Mouse (Mus musculus): Measurements from ENCODE around the gene Usp17la. TPM values are rescaled to one million over a fixed set of nuclear protein-coding genes. Genes with fewer than 3 reads are reported as not detected.

Gene Usp17la
- polyA plus RNA-seq, 1 experiment from 2014 or later: not detected

- DNase-seq (ENCODE audit: low spot score) (no peak), ATAC-seq (replicated peaks; ENCODE audit: low FRiP score, low TSS enrichment, low read depth) (no peak)
- H3K27me3 ChIP-seq (replicated peaks; ENCODE audit: control insufficient read depth, insufficient read depth, low read length): no peaks in the 10 kb centered on the region
- 85% methylated on average over 2 of the region's 2 CpGs for WGBS
- H3K36me3 ChIP-seq (ENCODE audit: control insufficient read depth, insufficient read depth, low read length): no peaks in the 10 kb centered on the region
- no peak within 1 kb of the TSS for H3K4me2 ChIP-seq (ENCODE audit: low read length)
- H3K4me3 ChIP-seq (ENCODE audit: low read depth, low read length): no peak within 1 kb of the TSS
- H3K4me1 ChIP-seq (replicated peaks; ENCODE audit: control insufficient read depth, insufficient read depth, low read length): no peaks in the 10 kb centered on the region
- no peak within 1 kb of the TSS for H3K27ac ChIP-seq (ENCODE audit: low read depth)
- no peaks in the 10 kb centered on the region for H3K9me3 ChIP-seq (ENCODE audit: control insufficient read depth, low read length)
- H3K9ac ChIP-seq (ENCODE audit: low read length): no peak within 1 kb of the TSS
These were observed 39.0 kb downstream of the Usp17la start, which contains the start of gene Olfr666 for GRCm38 (mm10) chr7:104895852-104896251. Olfr666 (minus strand) TSS chr7:104895952.

Other genes with a start within 250 kb of the Usp17la start
- not detected in 2 replicates for gene Olfr656, start 243.1 kb upstream of the Usp17la start, polyA plus RNA-seq (2014; fragmentation: Nextera tagmentation; extraction: Ambion mirVana)
- not detected in 2 replicates for gene Olfr657, start 232.2 kb upstream of the Usp17la start, polyA plus RNA-seq (2014; fragmentation: Nextera tagmentation; extraction: Ambion mirVana)
- 0.05 TPM in 1 of 2 replicates, not detected in the other for gene Olfr658, start 209.7 kb upstream of the Usp17la start, polyA plus RNA-seq (2014; fragmentation: Nextera tagmentation; extraction: Ambion mirVana)
- not detected in 2 replicates for gene Olfr659, start 190.3 kb upstream of the Usp17la start, polyA plus RNA-seq (2014; fragmentation: Nextera tagmentation; extraction: Ambion mirVana)
- gene Olfr661, start 170.5 kb upstream of the Usp17la start, polyA plus RNA-seq (2014; fragmentation: Nextera tagmentation; extraction: Ambion mirVana): not detected in 2 replicates
- gene Usp17le, start 79.5 kb upstream of the Usp17la start, polyA plus RNA-seq (2014; fragmentation: Nextera tagmentation; extraction: Ambion mirVana): not detected in 2 replicates
- gene Usp17lb, start 14.4 kb upstream of the Usp17la start, polyA plus RNA-seq (2014; fragmentation: Nextera tagmentation; extraction: Ambion mirVana): not detected in 2 replicates
- gene Olfr665, start 21.0 kb downstream of the Usp17la start, polyA plus RNA-seq (2014; fragmentation: Nextera tagmentation; extraction: Ambion mirVana): not detected in 2 replicates
- not detected in 2 replicates for gene Olfr666, start 38.9 kb downstream of the Usp17la start, polyA plus RNA-seq (2014; fragmentation: Nextera tagmentation; extraction: Ambion mirVana)
- not detected in 2 replicates for gene Olfr667, start 64.5 kb downstream of the Usp17la start, polyA plus RNA-seq (2014; fragmentation: Nextera tagmentation; extraction: Ambion mirVana)
- gene Olfr668, start 71.0 kb downstream of the Usp17la start, polyA plus RNA-seq (2014; fragmentation: Nextera tagmentation; extraction: Ambion mirVana): not detected in 2 replicates
- gene Olfr669, start 77.2 kb downstream of the Usp17la start, polyA plus RNA-seq (2014; fragmentation: Nextera tagmentation; extraction: Ambion mirVana): not detected in 2 replicates
- not detected in 2 replicates for gene Olfr670, start 105.6 kb downstream of the Usp17la start, polyA plus RNA-seq (2014; fragmentation: Nextera tagmentation; extraction: Ambion mirVana)
- gene Olfr671, start 122.1 kb downstream of the Usp17la start, polyA plus RNA-seq (2014; fragmentation: Nextera tagmentation; extraction: Ambion mirVana): not detected in 2 replicates
- gene Olfr672, start 145.0 kb downstream of the Usp17la start, polyA plus RNA-seq (2014; fragmentation: Nextera tagmentation; extraction: Ambion mirVana): not detected in 2 replicates
- gene Olfr675, start 171.5 kb downstream of the Usp17la start, polyA plus RNA-seq (2014; fragmentation: Nextera tagmentation; extraction: Ambion mirVana): not detected in 2 replicates
- gene Olfr676, start 175.7 kb downstream of the Usp17la start, polyA plus RNA-seq (2014; fragmentation: Nextera tagmentation; extraction: Ambion mirVana): not detected in 2 replicates
- not detected in 2 replicates for gene Olfr677, start 194.4 kb downstream of the Usp17la start, polyA plus RNA-seq (2014; fragmentation: Nextera tagmentation; extraction: Ambion mirVana)
- gene Olfr678, start 207.5 kb downstream of the Usp17la start, polyA plus RNA-seq (2014; fragmentation: Nextera tagmentation; extraction: Ambion mirVana): not detected in 2 replicates
- not detected in 2 replicates for gene Olfr679, start 224.2 kb downstream of the Usp17la start, polyA plus RNA-seq (2014; fragmentation: Nextera tagmentation; extraction: Ambion mirVana)
- gene Olfr680-ps1, start 235.8 kb downstream of the Usp17la start, polyA plus RNA-seq (2014; fragmentation: Nextera tagmentation; extraction: Ambion mirVana): not detected in 2 replicates